Mouse (Mus musculus) heart, embryonic 15.5 days (tissue): Measurements from ENCODE around the gene Trim25. TPM values are rescaled to one million over a fixed set of nuclear protein-coding genes. Genes with fewer than 3 reads are reported as not detected.
A peak's percentile ranks its signal among the peaks of the same experiment; 100 is the strongest.

Experiments used
- ATAC-seq: fragments of 200-750 bp; cut with Nextera tagmentation; replicated peaks from 2 replicates; pipeline ENCODE4 v1.8.0; 2017; ENCODE audit warnings: low read depth, moderate TSS enrichment; ENCODE audit not compliant: insufficient number of reproducible peaks, insufficient read depth, low FRiP score
- H3K27ac ChIP-seq: fragments of 300-500 bp; sonication (generic); 2 replicates; pipeline ENCODE4 v1.5.1; 2015; ENCODE audit warnings: mild to moderate bottlenecking, inconsistent platforms
- H3K27me3 ChIP-seq: fragments of 300-500 bp; sonication (generic); 2 replicates; pipeline ENCODE4 v1.6.1; 2015; ENCODE audit warnings: inconsistent platforms
- H3K36me3 ChIP-seq: fragments of 300-500 bp; sonication (generic); 2 replicates; pipeline ENCODE4 v1.6.1; 2015; ENCODE audit warnings: mild to moderate bottlenecking, inconsistent platforms
- H3K4me1 ChIP-seq: fragments of 300-500 bp; sonication (generic); replicated peaks from 2 replicates; pipeline ENCODE4 v1.6.1; 2015; ENCODE audit warnings: inconsistent platforms
- H3K4me2 ChIP-seq: fragments of 300-500 bp; sonication (generic); 2 replicates; pipeline ENCODE4 v1.6.1; 2015; ENCODE audit warnings: inconsistent platforms, mild to moderate bottlenecking, moderate library complexity
- H3K4me3 ChIP-seq: fragments of 300-500 bp; sonication (generic); 2 replicates; pipeline ENCODE4 v1.5.1; 2015; ENCODE audit warnings: mild to moderate bottlenecking, inconsistent platforms
- H3K9ac ChIP-seq: fragments of 300-500 bp; sonication (generic); 2 replicates; pipeline ENCODE4 v1.6.1; 2015; ENCODE audit warnings: mild to moderate bottlenecking, inconsistent platforms
- H3K9me3 ChIP-seq: fragments of 300-500 bp; sonication (generic); replicated peaks from 2 replicates; pipeline ENCODE4 v1.6.1; 2016; ENCODE audit warnings: inconsistent platforms
- WGBS: fragments of 180-500 bp; shearing (Covaris S2); methylation state at CpG from one replicate; pipeline ENCODE4 v1.1.7; 2015; ENCODE audit warnings: mixed read lengths; 5-methylcytosine and 5-hydroxymethylcytosine counted together
- polyA plus RNA-seq: library from polyadenylated mRNA; unstranded; fragments of >200 nt; fragmentation: Nextera tagmentation; extraction: Ambion mirVana; gene quantifications from 2 replicates; pipeline ENCODE4 v1.2.1, GENCODE M21; 2015

Gene Trim25
- polyA plus RNA-seq, 1 experiment from 2014 or later, result 14.3 TPM

DNA sequence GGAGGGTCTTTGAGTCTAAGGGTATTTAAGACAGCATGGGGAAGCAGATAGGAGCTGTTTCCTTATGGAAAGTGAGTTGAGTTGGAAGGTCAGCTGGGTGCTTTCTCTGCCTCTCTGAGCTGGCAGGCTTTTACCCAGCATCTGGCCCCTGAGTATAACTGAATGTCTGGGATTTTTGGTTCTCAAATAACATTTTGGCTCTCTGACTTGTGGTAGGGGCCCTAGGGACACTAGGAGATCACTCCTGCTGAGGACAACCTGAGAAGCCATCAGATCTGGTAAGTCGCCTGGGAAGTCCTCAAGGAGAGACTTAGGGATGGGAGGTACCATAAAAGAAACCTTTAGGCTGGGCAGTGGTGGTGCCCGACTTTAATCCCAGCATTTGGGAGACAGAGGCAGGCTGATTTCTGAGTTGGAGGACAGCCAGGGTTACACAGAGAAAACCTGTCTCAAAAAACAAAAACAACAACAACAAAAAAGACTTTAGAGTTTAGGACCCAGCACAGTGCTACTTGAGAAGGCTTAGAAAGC, 28.9 kb upstream of the Trim25 start, which contains the start of gene Coil:
Gene Coil, plus strand, starts transcription at position 51 of the 531 bp plus-strand sequence.
- H3K4me2 ChIP-seq, result no peak within 1 kb of the TSS
- WGBS, result 30% methylated on average over 2 of the region's 2 CpGs
- no peak within 1 kb of the TSS for H3K9ac ChIP-seq
- H3K27me3 ChIP-seq, result no peaks in the 10 kb centered on the region
- H3K36me3 ChIP-seq, result no peaks in the 10 kb centered on the region
- ATAC-seq, result no peak
- peaks cover 9% of the 10 kb centered on the region for H3K4me1 ChIP-seq
- no peak within 1 kb of the TSS for H3K4me3 ChIP-seq
- no peaks in the 10 kb centered on the region for H3K9me3 ChIP-seq
- H3K27ac ChIP-seq, result no peak within 1 kb of the TSS

DNA sequence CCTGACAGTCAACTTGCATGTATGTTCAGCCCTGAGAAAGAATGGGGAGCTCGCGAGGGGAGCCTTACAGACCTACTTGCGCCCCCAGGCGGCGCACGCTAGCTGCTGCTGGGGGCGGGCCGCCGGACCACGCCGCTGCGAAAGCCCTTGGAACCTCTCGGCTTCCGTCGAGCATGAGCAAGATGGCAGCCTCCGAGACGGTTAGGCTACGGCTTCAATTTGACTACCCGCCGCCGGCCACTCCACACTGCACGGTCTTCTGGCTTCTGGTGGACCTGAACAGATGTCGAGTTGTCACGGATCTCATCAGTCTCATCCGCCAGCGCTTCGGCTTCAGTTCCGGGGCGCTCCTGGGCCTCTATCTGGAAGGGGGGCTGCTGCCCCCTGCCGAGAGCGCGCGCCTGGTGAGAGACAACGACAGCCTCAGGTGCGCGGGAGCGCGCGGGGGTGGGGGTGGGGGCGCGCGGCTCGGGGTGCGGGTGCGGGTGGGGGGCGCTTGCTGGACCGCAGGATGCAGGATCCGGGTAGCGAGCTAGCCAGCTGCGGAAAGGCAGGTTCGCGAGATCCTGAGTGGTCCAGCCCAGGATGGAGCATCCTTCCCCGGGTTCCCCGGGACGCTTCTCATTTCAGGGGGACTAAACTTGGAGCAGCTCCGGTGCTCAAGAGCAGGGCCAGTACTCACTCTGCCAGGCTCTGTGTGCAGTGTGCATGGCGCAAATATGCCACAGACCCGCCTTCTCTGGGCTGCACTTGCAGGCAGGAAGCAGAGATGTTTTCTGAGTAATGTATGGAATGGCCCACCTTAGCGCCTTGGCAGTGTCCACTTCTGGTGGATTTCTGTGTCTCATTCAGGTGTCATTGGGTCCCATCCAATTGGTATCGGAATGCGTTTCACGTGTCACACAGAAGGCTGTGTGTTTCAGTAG, 25.1 kb upstream of the Trim25 start:
- peak overlapping the region; percentile 86 for H3K27ac ChIP-seq
- ATAC-seq, result peak; percentile 78
- 2% methylated on average over 60 of the region's 62 CpGs for WGBS

DNA sequence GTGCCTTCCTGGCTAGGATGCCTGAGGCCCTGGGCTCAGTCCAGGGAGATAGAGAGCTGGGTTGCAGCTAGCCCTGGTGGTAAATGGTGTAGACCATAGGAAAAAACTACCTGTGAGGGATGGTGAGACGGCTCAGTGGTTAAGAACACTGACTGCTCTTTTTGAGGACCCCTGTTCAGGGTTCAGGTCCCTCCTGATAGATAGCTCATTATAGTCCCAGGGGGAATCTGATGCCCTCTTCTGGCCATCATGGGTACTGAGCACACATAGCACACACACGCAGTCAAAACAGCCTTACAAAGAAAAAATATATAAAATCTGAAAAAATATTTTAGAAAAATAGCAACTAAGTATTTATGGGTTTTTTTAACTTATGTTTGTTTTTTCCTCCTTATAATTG, 22.9 kb upstream of the Trim25 start:
- no peaks in the 10 kb centered on the region for H3K9me3 ChIP-seq
- ATAC-seq, result no peak
- no peak overlapping the region for H3K27ac ChIP-seq
- no peaks in the 10 kb centered on the region for H3K27me3 ChIP-seq
- H3K4me3 ChIP-seq, result no peak overlapping the region
- no peak overlapping the region for H3K9ac ChIP-seq
- no peak overlapping the region for H3K4me2 ChIP-seq
- H3K4me1 ChIP-seq, result peaks cover 9% of the 10 kb centered on the region
- H3K36me3 ChIP-seq, result peaks cover under 1% of the 10 kb centered on the region; the same call in 1 of the 2 replicates
- WGBS, result 94% methylated on average over 2 of the region's 2 CpGs

More for the DNA sequence above, 25.1 kb upstream of the Trim25 start:
- Histone ChIP-seq H3K4me2 (peak overlapping the region; percentile 85), H3K9ac (peak overlapping the region; percentile 70), H3K9me3 (no peaks in the 10 kb centered on the region), H3K27me3 (no peaks in the 10 kb centered on the region), H3K4me3 (peak overlapping the region; percentile 77), H3K36me3 (no peaks in the 10 kb centered on the region), H3K4me1 (peaks cover 9% of the 10 kb centered on the region)

DNA sequence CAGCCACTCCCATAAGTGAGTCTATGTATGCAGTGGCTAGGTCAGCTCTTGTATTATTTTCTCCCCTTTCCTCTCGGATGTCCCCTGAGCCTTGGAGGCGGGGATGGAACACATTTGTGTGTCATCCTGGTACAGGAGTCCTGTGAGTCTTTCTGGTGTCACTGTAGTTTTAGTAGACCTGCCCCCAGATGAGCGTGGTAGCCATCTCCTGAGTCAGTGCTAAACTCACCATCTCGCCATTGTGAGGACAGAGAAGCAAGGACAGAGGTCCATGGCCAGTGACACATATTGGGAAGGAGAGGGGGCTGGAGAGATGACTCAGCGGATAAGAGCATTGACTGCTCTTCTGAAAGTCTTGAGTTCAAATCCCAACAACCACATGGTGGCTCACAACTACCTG, 22.0 kb upstream of the Trim25 start:
- Histone ChIP-seq H3K4me2 (no peak overlapping the region), H3K36me3 (peaks cover 4% of the 10 kb centered on the region; the same call in 1 of the 2 replicates), H3K27ac (no peak overlapping the region)

DNA sequence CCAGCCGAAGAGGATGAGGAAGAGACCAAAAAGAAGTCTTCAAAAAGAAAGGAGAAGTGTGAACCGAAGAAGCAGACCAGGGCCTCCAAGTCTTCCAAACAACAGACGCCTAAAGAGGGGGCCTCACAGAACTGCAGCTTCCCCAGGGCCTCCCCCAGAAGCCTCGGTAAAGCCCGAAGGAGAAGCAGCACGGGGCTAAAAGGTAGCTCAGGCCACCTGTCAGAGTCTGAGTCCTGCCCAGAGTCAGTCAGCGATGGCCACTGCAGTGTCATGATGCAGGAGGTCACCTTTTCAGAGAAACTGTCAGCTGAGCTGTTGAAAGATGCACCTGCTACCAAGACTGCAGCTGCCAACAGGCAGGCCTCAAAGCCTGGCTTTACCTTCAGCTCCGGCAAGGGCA, 17.8 kb upstream of the Trim25 start:
- H3K4me3 ChIP-seq, result no peak overlapping the region
- H3K4me1 ChIP-seq, result no peaks in the 10 kb centered on the region
- H3K4me2 ChIP-seq, result no peak overlapping the region
- peaks cover 28% of the 10 kb centered on the region for H3K36me3 ChIP-seq
- no peak overlapping the region for H3K27ac ChIP-seq
- WGBS, result 77% methylated on average over 8 of the region's 8 CpGs
- no peak for ATAC-seq
- H3K27me3 ChIP-seq, result no peaks in the 10 kb centered on the region
- H3K9ac ChIP-seq, result no peak overlapping the region
- no peaks in the 10 kb centered on the region for H3K9me3 ChIP-seq

More for the DNA sequence above, 22.0 kb upstream of the Trim25 start:
- ATAC-seq, result no peak
- WGBS, result 96% methylated on average over 5 of the region's 5 CpGs
- H3K27me3 ChIP-seq, result no peaks in the 10 kb centered on the region
- H3K4me3 ChIP-seq, result no peak overlapping the region
- H3K9me3 ChIP-seq, result no peaks in the 10 kb centered on the region
- peaks cover 9% of the 10 kb centered on the region for H3K4me1 ChIP-seq
- no peak overlapping the region for H3K9ac ChIP-seq

DNA sequence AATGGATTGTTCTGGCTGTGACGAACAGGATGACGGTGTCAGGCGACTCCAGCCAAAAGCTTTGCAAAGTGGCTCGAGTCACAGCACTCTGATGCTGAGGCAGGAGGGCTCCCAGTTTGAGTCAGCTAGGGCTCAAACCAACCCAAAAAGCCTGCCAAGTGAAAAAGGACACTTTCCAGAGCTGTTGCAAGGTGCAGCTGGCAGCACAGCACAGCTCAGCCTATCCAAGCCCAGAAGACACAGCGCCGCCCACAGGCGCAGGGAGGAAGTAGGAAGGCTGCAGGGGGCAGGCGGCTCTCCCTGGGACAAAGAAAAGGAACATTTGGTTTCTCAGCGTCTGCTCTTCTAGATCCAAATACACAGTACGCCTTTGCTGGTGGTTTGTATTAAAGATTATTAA, 12.6 kb upstream of the Trim25 start:
- Histone ChIP-seq H3K4me1 (no peaks in the 10 kb centered on the region), H3K27ac (no peak overlapping the region), H3K36me3 (peaks cover 36% of the 10 kb centered on the region), H3K9me3 (no peaks in the 10 kb centered on the region), H3K9ac (no peak overlapping the region), H3K4me2 (no peak overlapping the region), H3K4me3 (no peak overlapping the region), H3K27me3 (no peaks in the 10 kb centered on the region)
- ATAC-seq, result no peak
- WGBS, result 80% methylated on average over 10 of the region's 10 CpGs

DNA sequence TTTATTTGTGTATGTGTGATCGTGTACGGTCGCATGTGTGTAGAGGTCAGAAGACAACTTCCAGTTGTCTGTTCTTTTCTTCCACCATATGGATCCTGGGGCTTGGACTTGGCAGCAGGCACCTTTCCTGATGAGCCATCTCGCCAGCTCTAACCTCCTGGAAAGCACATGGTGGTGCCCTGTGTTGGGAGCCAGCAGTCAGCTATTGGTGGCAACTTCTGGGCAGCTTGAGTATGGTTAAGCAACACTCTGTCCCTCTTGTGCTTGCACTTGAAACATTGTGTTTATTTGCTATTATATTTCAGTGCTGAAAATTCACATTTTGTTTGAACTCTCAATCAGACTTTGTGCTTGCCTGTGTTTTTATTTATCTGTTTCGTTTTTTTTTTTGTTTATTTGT, 10.2 kb upstream of the Trim25 start:
- Histone ChIP-seq H3K9me3 (no peaks in the 10 kb centered on the region), H3K27ac (no peak overlapping the region), H3K4me3 (no peak overlapping the region), H3K9ac (no peak overlapping the region), H3K4me1 (no peaks in the 10 kb centered on the region), H3K4me2 (no peak overlapping the region), H3K36me3 (peaks cover 22% of the 10 kb centered on the region), H3K27me3 (no peaks in the 10 kb centered on the region)
- WGBS, result 79% methylated on average over 5 of the region's 5 CpGs
- ATAC-seq, result no peak

DNA sequence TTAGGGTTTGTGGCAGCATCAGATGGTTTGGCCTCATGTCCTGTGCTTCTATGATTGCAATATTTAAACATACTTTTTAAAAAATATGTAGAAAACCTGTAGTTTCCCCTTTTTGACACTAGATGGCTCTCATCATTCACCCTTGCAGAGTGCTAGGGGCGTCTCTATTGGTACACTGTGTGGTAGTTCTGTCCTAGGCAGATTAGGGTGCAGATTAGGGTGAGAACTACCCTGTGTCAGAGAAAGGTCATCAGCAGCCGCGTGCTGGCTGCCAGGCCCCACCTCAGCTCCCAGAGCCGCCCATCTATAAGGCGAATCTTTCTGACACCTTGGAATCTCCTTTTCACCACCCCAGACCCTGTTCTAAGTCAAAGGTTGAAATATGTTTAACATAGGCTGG, 9.6 kb upstream of the Trim25 start:
- Histone ChIP-seq H3K4me3 (no peak overlapping the region), H3K27ac (no peak overlapping the region), H3K27me3 (no peaks in the 10 kb centered on the region), H3K4me2 (no peak overlapping the region), H3K36me3 (peaks cover 22% of the 10 kb centered on the region), H3K9me3 (no peaks in the 10 kb centered on the region), H3K4me1 (no peaks in the 10 kb centered on the region), H3K9ac (no peak overlapping the region)
- WGBS, result 48% methylated on average over 5 of the region's 5 CpGs
- no peak; the same call in 1 of the 2 replicates for ATAC-seq

DNA sequence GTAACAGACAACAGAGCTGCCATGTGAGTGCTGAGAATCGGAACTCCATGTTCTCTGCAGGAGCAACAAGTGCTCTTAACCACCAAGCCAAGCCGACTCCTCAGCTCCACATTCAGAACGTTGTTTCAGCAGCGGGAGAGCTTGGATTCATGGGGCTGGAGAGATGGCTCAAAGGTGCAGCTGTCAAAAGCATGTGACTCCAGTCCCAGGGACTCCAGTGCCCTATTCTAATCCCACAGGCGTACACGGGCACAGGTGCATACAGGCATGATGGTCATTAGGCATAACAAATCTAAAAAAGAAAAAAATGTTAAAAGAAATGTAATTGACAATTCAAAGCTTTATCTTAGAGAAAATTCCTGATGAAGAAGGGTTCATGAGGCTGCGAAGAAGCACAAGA, 6.0 kb upstream of the Trim25 start:
- 51% methylated on average over 7 of the region's 7 CpGs for WGBS
- no peak overlapping the region for H3K27ac ChIP-seq
- H3K4me1 ChIP-seq, result no peaks in the 10 kb centered on the region
- no peak overlapping the region for H3K4me3 ChIP-seq
- H3K4me2 ChIP-seq, result no peak overlapping the region
- H3K36me3 ChIP-seq, result peaks cover 9% of the 10 kb centered on the region
- H3K9me3 ChIP-seq, result no peaks in the 10 kb centered on the region
- H3K27me3 ChIP-seq, result no peaks in the 10 kb centered on the region
- no peak overlapping the region for H3K9ac ChIP-seq
- ATAC-seq, result no peak

DNA sequence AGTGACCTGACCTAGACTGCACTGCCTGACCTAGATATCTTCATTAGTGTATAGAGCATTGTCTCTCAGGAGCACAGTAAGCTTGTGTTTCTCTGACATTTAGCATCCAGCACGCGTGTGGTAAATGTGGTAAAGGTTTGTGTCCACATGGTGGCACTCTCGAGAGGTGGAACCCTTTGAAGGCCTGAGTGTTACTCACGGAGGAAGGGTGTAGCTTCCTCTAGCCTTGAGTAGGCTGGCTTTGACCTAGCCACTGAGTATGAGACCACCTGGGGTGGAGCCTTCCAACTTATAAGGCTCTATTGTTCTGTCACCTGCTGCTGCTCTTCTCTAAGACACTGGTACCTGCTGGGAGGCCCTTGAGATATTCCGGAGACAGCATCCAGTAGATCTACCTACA, 5.6 kb upstream of the Trim25 start:
- Histone ChIP-seq H3K4me2 (no peak overlapping the region), H3K27me3 (no peaks in the 10 kb centered on the region), H3K9me3 (no peaks in the 10 kb centered on the region), H3K4me1 (no peaks in the 10 kb centered on the region; the same call in 1 of the 2 replicates), H3K9ac (no peak overlapping the region), H3K27ac (no peak overlapping the region), H3K4me3 (no peak overlapping the region), H3K36me3 (peaks cover 9% of the 10 kb centered on the region)
- 17% methylated on average over 5 of the region's 5 CpGs for WGBS
- ATAC-seq, result no peak

DNA sequence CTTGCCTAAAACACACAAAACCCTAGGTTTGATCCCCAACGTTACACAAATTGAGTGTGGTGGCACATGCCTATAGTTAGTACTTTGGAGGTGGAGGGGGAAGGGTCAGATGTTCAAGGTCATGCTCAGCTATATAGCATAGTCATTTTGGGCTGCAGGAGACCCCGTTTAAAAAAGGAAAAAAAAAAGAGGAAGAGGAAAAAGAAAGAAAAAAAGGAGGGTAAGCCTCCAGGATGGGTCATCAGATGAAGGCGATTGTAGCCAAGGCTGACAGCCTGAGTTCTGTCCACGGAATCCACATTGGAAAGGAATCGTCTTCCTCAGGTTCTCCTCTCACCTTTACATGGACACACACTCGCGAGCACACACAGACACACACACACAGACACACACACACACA, 4.7 kb upstream of the Trim25 start:
- no peaks in the 10 kb centered on the region for H3K27me3 ChIP-seq
- H3K9me3 ChIP-seq, result no peaks in the 10 kb centered on the region
- H3K4me1 ChIP-seq, result peaks cover 5% of the 10 kb centered on the region
- H3K36me3 ChIP-seq, result peaks cover 9% of the 10 kb centered on the region
- WGBS, result 76% methylated on average over 7 of the region's 7 CpGs
- no peak for ATAC-seq
- H3K9ac ChIP-seq, result no peak overlapping the region
- H3K4me2 ChIP-seq, result no peak overlapping the region
- no peak overlapping the region for H3K4me3 ChIP-seq
- H3K27ac ChIP-seq, result no peak overlapping the region
